Mouse (Mus musculus): Measurements from ENCODE around the gene Tbc1d10a. TPM values are rescaled to one million over a fixed set of nuclear protein-coding genes. Genes with fewer than 3 reads are reported as not detected.

Tbc1d10a gene
- polyA plus RNA-seq, 1 experiment from 2014 or later: 42.3 TPM

DNA sequence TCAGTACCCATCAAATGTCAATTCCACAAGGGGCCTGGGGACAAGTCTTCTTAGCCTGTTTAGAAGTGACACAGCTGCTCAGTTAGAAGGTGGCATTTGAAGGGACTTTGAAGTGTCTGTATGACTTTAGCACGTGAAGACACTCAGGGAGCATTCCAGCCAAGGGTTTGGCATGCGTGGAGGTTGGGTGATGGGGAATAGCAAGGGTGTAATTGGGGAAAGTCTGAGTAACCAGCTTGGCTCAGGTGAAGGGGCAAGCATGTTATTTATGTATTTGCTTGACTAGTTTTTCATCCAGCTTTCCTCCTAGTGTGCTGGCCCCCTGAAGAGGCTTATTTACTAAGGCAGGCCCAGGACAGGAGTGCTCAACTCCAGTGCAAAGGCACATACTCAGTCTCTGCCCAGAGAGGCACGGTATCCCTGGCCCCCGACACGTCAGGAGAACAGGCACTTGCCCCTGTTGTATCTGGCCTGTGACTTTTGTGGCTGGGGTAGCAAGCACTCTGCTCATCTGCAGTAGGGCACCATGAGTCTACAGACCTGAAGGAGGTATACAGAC is 18.6 kb downstream of the Tbc1d10a start:
- no peak for ATAC-seq (ENCODE audit: low FRiP score, low read depth)
- no peaks in the 10 kb centered on the region for H3K9me3 ChIP-seq
- 79% methylated on average over 5 of the region's 5 CpGs for WGBS
- no peaks in the 10 kb centered on the region for H3K27me3 ChIP-seq
- peaks cover 46% of the 10 kb centered on the region for H3K36me3 ChIP-seq
- H3K4me3 ChIP-seq: no peak overlapping the region
- no peak overlapping the region for H3K27ac ChIP-seq
- no peak overlapping the region for H3K4me2 ChIP-seq (replicated peaks)
- H3K4me1 ChIP-seq: peaks cover 6% of the 10 kb centered on the region; the same call in 1 of the 2 replicates
- no peak overlapping the region for H3K9ac ChIP-seq

- Histone ChIP-seq H3K4me2 (replicated peaks) (no peak overlapping the region), H3K4me3 (no peak overlapping the region), H3K27ac (no peak overlapping the region), H3K4me1 (peaks cover 6% of the 10 kb centered on the region; the same call in 1 of the 2 replicates), H3K9ac (no peak overlapping the region), H3K9me3 (no peaks in the 10 kb centered on the region), H3K36me3 (peaks cover 52% of the 10 kb centered on the region), H3K27me3 (no peaks in the 10 kb centered on the region)
- 94% methylated on average over 7 of the region's 7 CpGs for WGBS
- no peak for ATAC-seq (ENCODE audit: low FRiP score, low read depth)
These were observed 19.4 kb downstream of the Tbc1d10a start for GRCm38 (mm10) chr11:4205951-4206350.

- ATAC-seq (ENCODE audit: low FRiP score, low read depth): no peak
- peaks cover 56% of the 10 kb centered on the region for H3K36me3 ChIP-seq
- no peak overlapping the region for H3K27ac ChIP-seq
- no peak overlapping the region for H3K4me2 ChIP-seq (replicated peaks)
- no peak overlapping the region for H3K9ac ChIP-seq
- H3K4me1 ChIP-seq: peaks cover 6% of the 10 kb centered on the region; the same call in 1 of the 2 replicates
- H3K9me3 ChIP-seq: no peaks in the 10 kb centered on the region
- WGBS: 63% methylated on average over 6 of the region's 6 CpGs
- no peaks in the 10 kb centered on the region for H3K27me3 ChIP-seq
- H3K4me3 ChIP-seq: no peak overlapping the region
These were observed 20.0 kb downstream of the Tbc1d10a start for GRCm38 (mm10) chr11:4206563-4206962.

DNA sequence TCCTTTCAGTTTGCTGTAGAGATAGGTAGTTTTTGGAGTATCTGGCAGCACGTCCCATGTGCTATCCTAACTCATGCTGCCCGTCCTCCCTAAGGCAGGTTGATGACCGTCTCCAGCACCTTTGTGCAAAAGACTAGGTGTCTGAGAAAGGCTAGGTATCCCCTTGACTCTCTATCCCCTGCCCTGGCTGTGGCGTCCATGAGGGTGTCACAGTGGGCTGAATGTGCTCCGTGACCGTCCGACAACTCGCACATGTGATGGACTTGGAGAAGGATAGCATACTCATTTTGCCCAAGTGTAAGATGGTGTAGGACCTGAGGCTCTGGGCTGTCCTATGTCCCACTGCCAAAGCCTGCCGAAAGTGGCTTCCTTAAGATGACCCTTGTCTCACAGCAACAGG is 21.1 kb downstream of the Tbc1d10a start:
- 93% methylated on average over 9 of the region's 9 CpGs for WGBS
- no peak for ATAC-seq (ENCODE audit: low FRiP score, low read depth)
- H3K27me3 ChIP-seq: no peaks in the 10 kb centered on the region
- H3K27ac ChIP-seq: no peak overlapping the region
- H3K4me1 ChIP-seq: 0 out of 2 replicates have a peak, but pooled peaks cover 4% of the 10 kb centered on the region
- no peak overlapping the region for H3K4me2 ChIP-seq (replicated peaks)
- no peak overlapping the region for H3K9ac ChIP-seq
- H3K36me3 ChIP-seq: peaks cover 67% of the 10 kb centered on the region
- no peaks in the 10 kb centered on the region for H3K9me3 ChIP-seq
- no peak overlapping the region for H3K4me3 ChIP-seq

- H3K36me3 ChIP-seq: peaks cover 86% of the 10 kb centered on the region
- 79% methylated on average over 5 of the region's 5 CpGs for WGBS
These were observed 23.0 kb downstream of the Tbc1d10a start for GRCm38 (mm10) chr11:4209556-4209955.

GRCm38 (mm10) chr11:4210786-4211185 is 24.2 kb downstream of the Tbc1d10a start:
- no peak overlapping the region for H3K4me2 ChIP-seq (replicated peaks)
- H3K9me3 ChIP-seq: no peaks in the 10 kb centered on the region
- H3K4me1 ChIP-seq: no peaks in the 10 kb centered on the region
- no peak overlapping the region for H3K27ac ChIP-seq
- no peak overlapping the region for H3K4me3 ChIP-seq
- no peak overlapping the region for H3K9ac ChIP-seq
- no peaks in the 10 kb centered on the region for H3K27me3 ChIP-seq
- WGBS: 68% methylated on average over 1 of the region's 1 CpGs
- H3K36me3 ChIP-seq: peaks cover 94% of the 10 kb centered on the region
- no peak for ATAC-seq (ENCODE audit: low FRiP score, low read depth)

More at GRCm38 (mm10) chr11:4209556-4209955, 23.0 kb downstream of the Tbc1d10a start:
- H3K4me3 ChIP-seq: no peak overlapping the region
- H3K9me3 ChIP-seq: no peaks in the 10 kb centered on the region
- H3K27ac ChIP-seq: no peak overlapping the region
- H3K4me2 ChIP-seq (replicated peaks): no peak overlapping the region
- no peaks in the 10 kb centered on the region for H3K4me1 ChIP-seq
- no peaks in the 10 kb centered on the region for H3K27me3 ChIP-seq
- H3K9ac ChIP-seq: no peak overlapping the region
- no peak for ATAC-seq (ENCODE audit: low FRiP score, low read depth)

DNA sequence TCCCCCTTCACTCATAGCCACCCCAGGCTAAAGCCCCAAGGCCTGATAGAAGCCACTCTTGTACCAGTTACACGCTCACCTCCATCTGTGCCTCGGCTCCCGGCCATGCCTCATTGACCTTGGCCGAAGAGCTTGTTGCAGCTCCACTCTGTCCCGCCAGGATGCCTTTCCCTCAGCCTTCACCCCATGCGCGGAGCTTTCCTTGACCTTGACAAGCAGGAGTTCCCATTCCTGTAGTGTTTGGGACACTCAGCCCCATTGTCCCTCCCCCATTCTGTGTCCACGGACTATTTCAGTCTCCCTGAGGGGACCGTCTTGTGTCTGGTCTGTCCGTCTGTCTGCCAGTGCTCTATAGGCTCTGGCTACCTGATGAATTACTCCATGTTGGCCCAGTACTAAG is 26.5 kb downstream of the Tbc1d10a start:
- ATAC-seq (ENCODE audit: low FRiP score, low read depth): no peak
- 92% methylated on average over 10 of the region's 10 CpGs for WGBS
- H3K36me3 ChIP-seq: peaks cover 84% of the 10 kb centered on the region
- 0 out of 2 replicates have a peak, but pooled peaks cover 7% of the 10 kb centered on the region for H3K27me3 ChIP-seq
- H3K9ac ChIP-seq: no peak overlapping the region
- no peaks in the 10 kb centered on the region for H3K9me3 ChIP-seq
- no peak overlapping the region for H3K4me3 ChIP-seq
- H3K27ac ChIP-seq: no peak overlapping the region
- H3K4me2 ChIP-seq (replicated peaks): no peak overlapping the region
- peaks cover under 1% of the 10 kb centered on the region; the same call in 1 of the 2 replicates for H3K4me1 ChIP-seq

DNA sequence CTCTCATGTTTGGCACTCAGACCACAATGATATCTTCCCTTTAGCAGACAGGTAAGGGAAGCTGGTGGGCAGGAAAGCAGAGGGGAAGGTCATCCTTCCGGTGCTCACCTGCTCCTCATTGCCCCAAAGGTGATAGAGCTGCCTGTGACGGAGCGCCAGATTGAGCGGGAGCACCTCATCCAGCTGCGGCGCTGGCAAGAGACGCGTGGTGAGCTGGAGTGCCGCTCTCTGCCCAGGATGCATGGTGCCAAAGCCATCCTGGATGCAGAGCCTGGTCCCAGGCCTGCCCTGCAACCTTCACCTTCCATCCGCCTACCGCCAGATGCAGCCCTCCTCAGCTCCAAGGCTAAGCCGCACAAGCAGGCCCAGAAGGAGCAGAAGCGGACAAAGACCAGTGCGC is 28.0 kb downstream of the Tbc1d10a start:
- no peak overlapping the region for H3K4me2 ChIP-seq (replicated peaks)
- no peak overlapping the region for H3K4me3 ChIP-seq
- H3K27ac ChIP-seq: no peak overlapping the region
- no peaks in the 10 kb centered on the region for H3K9me3 ChIP-seq
- H3K9ac ChIP-seq: no peak overlapping the region
- 94% methylated on average over 14 of the region's 14 CpGs for WGBS
- no peak for ATAC-seq (ENCODE audit: low FRiP score, low read depth)
- peaks cover 19% of the 10 kb centered on the region for H3K27me3 ChIP-seq
- peaks cover 71% of the 10 kb centered on the region for H3K36me3 ChIP-seq
- peaks cover 15% of the 10 kb centered on the region for H3K4me1 ChIP-seq

DNA sequence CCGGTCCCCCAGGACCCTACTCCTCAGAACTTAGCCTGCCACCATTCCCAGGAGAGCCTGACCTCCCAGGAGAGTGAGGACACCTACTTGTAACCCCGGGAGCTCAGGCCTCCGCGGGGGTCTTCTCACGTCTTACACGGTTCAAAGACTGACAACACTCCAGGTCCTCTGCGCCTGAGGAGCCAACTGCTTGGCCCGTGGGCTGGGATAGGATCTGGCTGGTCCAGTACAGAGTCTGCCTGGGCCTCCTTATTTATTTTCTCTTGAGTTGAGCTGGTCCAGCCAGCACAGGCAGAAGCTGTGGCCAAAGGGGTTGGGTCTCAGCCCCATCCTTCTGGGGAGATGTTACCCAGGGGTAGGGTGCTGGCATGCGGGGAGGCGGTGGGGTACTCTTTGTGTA is 28.5 kb downstream of the Tbc1d10a start:
- H3K4me2 ChIP-seq (replicated peaks): no peak overlapping the region
- no peak for ATAC-seq (ENCODE audit: low FRiP score, low read depth)
- peaks cover 23% of the 10 kb centered on the region for H3K27me3 ChIP-seq
- H3K9me3 ChIP-seq: no peaks in the 10 kb centered on the region
- H3K36me3 ChIP-seq: peaks cover 66% of the 10 kb centered on the region
- H3K27ac ChIP-seq: no peak overlapping the region
- H3K4me1 ChIP-seq: peaks cover 15% of the 10 kb centered on the region
- H3K4me3 ChIP-seq: no peak overlapping the region
- WGBS: 78% methylated on average over 10 of the region's 10 CpGs
- H3K9ac ChIP-seq: no peak overlapping the region

DNA sequence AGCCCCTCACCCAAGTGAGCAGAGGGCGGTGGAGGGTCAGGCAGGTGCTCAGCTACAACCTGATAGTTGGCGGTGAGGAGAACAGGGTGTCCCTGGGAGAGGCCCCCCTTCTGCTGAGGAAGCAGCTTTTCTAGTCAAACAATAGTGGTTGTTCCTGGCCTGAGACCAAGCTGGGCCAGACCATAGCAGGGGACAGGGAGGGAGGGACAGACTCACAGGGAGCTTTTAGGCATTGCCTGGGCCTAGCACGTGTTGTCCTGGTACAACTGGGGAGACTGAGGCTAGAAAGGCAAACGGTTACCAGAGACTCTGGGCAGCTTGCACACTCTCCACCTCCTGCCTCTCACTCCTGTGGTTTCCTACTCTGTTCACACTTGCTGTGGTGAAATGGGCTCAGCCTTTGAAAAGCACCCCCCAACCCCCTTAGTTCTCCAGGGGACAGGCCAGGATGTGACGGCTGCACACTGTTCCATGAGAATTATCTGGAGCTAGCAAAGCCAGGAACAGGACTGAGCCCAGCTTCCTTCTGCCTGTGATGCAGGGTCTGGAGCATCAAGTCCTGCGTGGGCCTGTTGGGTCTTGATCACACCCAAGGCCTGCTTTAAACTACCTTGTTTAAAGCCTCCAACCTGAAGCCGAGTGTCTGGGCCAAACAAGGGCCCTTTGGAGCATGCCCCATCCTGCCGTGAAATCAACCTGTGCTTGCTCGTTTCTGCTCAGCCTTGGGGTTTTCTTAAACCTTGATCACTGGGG is 29.8 kb downstream of the Tbc1d10a start:
- Histone ChIP-seq H3K27me3 (peaks cover 27% of the 10 kb centered on the region), H3K4me1 (peaks cover 15% of the 10 kb centered on the region), H3K9me3 (no peaks in the 10 kb centered on the region), H3K27ac (peak overlapping the region; percentile 2; the same call in 1 of the 2 replicates), H3K9ac (no peak overlapping the region), H3K4me3 (no peak overlapping the region), H3K36me3 (peaks cover 56% of the 10 kb centered on the region), H3K4me2 (replicated peaks) (no peak overlapping the region)
- no peak for ATAC-seq (ENCODE audit: low FRiP score, low read depth)
- WGBS: 74% methylated on average over 9 of the region's 9 CpGs

DNA sequence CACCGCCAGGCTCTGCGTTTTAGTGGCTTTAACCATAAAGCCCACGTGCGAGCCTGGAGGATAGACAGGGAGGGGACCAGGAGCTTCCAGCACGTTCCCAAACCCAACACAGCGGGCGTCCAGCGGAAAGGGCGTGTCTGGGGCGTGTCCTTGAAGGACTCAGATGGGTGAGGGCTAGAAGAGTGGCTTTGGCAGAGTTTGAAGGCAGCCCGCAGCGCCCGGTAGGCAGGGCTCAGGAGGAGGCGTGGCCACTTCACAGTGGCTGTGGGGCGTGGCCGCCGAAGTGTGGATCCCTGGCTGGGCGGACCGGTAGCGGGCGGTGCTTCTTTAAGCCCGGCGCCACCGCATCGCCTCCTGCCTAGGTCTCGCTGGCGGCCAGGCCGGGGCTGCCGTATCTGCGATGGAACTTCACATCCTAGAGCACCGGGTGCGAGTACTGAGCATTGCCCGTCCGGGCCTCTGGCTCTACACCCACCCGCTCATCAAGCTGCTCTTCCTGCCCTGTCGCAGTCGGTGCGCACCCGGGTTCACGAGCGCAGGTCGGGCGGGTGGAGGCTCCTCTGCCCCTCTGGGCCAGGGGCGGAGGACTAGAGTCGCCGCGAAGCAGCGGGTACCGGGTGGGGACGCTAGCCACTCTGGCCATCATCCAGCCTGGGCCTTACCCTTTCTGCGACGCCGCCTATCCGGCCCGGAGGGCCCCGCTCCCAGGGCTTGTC is 31.5 kb downstream of the Tbc1d10a start, which contains the start of gene Castor1:
TSS of gene Castor1 (plus strand) at position 312 of the 716 bp plus-strand sequence.
- peak within 1 kb of the TSS; percentile 54 for H3K4me3 ChIP-seq
- ATAC-seq (ENCODE audit: low FRiP score, low read depth): peak; percentile 86
- H3K9ac ChIP-seq: peak within 1 kb of the TSS; percentile 69
- peak within 1 kb of the TSS; percentile 91 for H3K4me2 ChIP-seq (replicated peaks)
- H3K4me1 ChIP-seq: peaks cover 15% of the 10 kb centered on the region
- H3K9me3 ChIP-seq: no peaks in the 10 kb centered on the region
- H3K27me3 ChIP-seq: peaks cover 27% of the 10 kb centered on the region
- 1% methylated on average over 54 of the region's 56 CpGs for WGBS
- peaks cover 40% of the 10 kb centered on the region for H3K36me3 ChIP-seq
- no peak within 1 kb of the TSS for H3K27ac ChIP-seq

GRCm38 (mm10) chr11:4218637-4219036 is 32.0 kb downstream of the Tbc1d10a start:
- WGBS: 5% methylated on average over 6 of the region's 6 CpGs
- peak overlapping the region; percentile 91 for H3K4me2 ChIP-seq (replicated peaks)
- ATAC-seq (ENCODE audit: low FRiP score, low read depth): no peak
- no peaks in the 10 kb centered on the region for H3K9me3 ChIP-seq
- H3K27ac ChIP-seq: no peak overlapping the region
- H3K4me3 ChIP-seq: peak overlapping the region; percentile 54
- H3K27me3 ChIP-seq: peaks cover 27% of the 10 kb centered on the region
- H3K9ac ChIP-seq: peak overlapping the region; percentile 69
- H3K36me3 ChIP-seq: peaks cover 34% of the 10 kb centered on the region
- H3K4me1 ChIP-seq: peaks cover 18% of the 10 kb centered on the region

Data from limb, embryonic 13.5 days (tissue).